Mouse (Mus musculus): ENCODE measurements around the gene Insl5.

The Insl5 gene

GRCm38 (mm10) chr4:102989391-102989790, 37.3 kb downstream of the Insl5 start:
- no peak for DNase-seq

- DNase-seq, result no peak
These were observed 38.1 kb downstream of the Insl5 start for GRCm38 (mm10) chr4:102988526-102988925.

- no peak for DNase-seq
These were observed 38.9 kb downstream of the Insl5 start for GRCm38 (mm10) chr4:102987756-102988155.

- no peak for DNase-seq
These were observed 39.3 kb downstream of the Insl5 start for GRCm38 (mm10) chr4:102987325-102987724.

GRCm38 (mm10) chr4:102986917-102987316, 39.7 kb downstream of the Insl5 start:
- peak; percentile 31 for DNase-seq

- no peak for DNase-seq
These were observed 40.5 kb downstream of the Insl5 start for GRCm38 (mm10) chr4:102986173-102986572.

GRCm38 (mm10) chr4:102981709-102982108, 44.9 kb downstream of the Insl5 start:
- no peak for DNase-seq

GRCm38 (mm10) chr4:102979385-102979784, 47.3 kb downstream of the Insl5 start:
- DNase-seq, result no peak

- no peak for DNase-seq
These were observed 48.2 kb downstream of the Insl5 start, which contains the start of gene Tctex1d1 for GRCm38 (mm10) chr4:102978440-102978839. TSS of gene Tctex1d1 (plus strand) at chr4:102978606.

- no peak for DNase-seq
These were observed 48.8 kb downstream of the Insl5 start for GRCm38 (mm10) chr4:102977778-102978321.

- no peak for DNase-seq
These were observed 50.1 kb downstream of the Insl5 start for GRCm38 (mm10) chr4:102976290-102977275.

- DNase-seq, result no peak
These were observed 52.5 kb downstream of the Insl5 start for GRCm38 (mm10) chr4:102974172-102974571.

GRCm38 (mm10) chr4:102972071-102972470, 54.6 kb downstream of the Insl5 start:
- no peak for DNase-seq

GRCm38 (mm10) chr4:102971159-102971558, 55.5 kb downstream of the Insl5 start:
- no peak for DNase-seq

- no peak for DNase-seq
These were observed 57.0 kb downstream of the Insl5 start for GRCm38 (mm10) chr4:102969599-102969998.
